Mouse (Mus musculus): Measurements from ENCODE around the gene Lyz2. TPM values are rescaled to one million over a fixed set of nuclear protein-coding genes. Genes with fewer than 3 reads are reported as not detected.

Gene Lyz2
- total and polyA plus RNA-seq, 2 experiments = 39.0 to 130 TPM

DNA sequence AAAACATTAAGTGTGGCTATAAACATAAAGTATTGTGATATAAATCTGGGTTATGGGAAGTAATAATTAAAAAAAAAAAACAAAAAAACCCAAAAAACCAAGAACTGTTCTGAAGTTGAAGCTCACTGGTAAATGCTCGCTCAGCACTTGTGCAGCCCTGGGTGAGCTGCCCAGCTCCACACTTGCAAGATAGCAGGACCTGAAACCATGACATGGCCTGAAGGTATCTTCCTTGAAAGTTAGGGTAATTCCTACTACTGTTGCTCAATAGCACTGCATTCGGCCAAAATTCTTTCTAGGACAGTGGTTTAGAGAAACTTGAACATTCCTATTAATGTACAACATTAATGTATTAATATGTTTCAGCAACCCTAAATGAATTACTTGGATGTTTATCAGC is 31.0 kb upstream of the Lyz2 start:
- H3K27me3 ChIP-seq (ENCODE audit: control insufficient read depth, insufficient read depth, low read length) = no peaks in the 10 kb centered on the region
- DNase-seq (ENCODE audit: extremely low read depth, low read depth, low spot score) = no peak
- H3K27ac ChIP-seq (replicated peaks; ENCODE audit: insufficient read depth, low read depth, low read length) = no peak overlapping the region
- TF ChIP-seq POLR2A (IDR thresholded peaks at IDR 0.05; ENCODE audit: extremely low read depth, insufficient read depth, low read length) = no peak
- TF ChIP-seq CTCF (IDR thresholded peaks at IDR 0.05; ENCODE audit: low read depth, low read length) = no peak
- H3K4me3 ChIP-seq (ENCODE audit: insufficient read depth, low read depth, low read length) = no peak overlapping the region
- H3K4me1 ChIP-seq (ENCODE audit: control insufficient read depth, insufficient read depth, low read length) = no peaks in the 10 kb centered on the region
- no peaks in the 10 kb centered on the region for H3K36me3 ChIP-seq (ENCODE audit: control insufficient read depth, insufficient read depth, low read length)
- H3K79me2 ChIP-seq (ENCODE audit: control insufficient read depth, insufficient read depth, low read length) = no peaks in the 10 kb centered on the region
- 76% methylated on average over 2 of the region's 2 CpGs for WGBS
- H3K9ac ChIP-seq (ENCODE audit: low read depth, low read length) = no peak overlapping the region

DNA sequence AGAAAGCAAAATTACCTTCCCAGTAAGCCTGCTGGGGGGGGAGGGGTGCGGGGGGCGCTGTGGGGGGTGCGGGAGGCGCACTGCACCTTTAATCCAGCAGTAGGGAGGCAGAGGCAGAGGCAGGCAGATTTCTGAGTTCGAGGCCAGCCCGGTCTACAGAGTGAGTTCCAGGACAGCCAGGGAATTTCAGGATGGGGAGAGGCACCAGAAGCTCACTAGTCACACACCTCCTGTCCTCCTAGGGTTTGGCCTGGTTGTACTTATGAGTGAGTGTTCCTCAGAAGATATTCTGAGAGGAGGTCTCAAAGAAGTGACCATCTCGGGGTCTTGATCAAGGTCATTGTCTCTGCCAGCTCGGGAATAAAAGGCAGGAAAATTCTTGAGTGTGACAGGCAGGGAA is 30.0 kb upstream of the Lyz2 start:
- H3K27ac ChIP-seq (replicated peaks; ENCODE audit: insufficient read depth, low read depth, low read length) = no peak overlapping the region
- H3K9ac ChIP-seq (ENCODE audit: low read depth, low read length) = no peak overlapping the region
- no peaks in the 10 kb centered on the region for H3K36me3 ChIP-seq (ENCODE audit: control insufficient read depth, insufficient read depth, low read length)
- no peak overlapping the region for H3K4me3 ChIP-seq (ENCODE audit: insufficient read depth, low read depth, low read length)
- 80% methylated on average over 8 of the region's 8 CpGs for WGBS
- H3K4me1 ChIP-seq (ENCODE audit: control insufficient read depth, insufficient read depth, low read length) = no peaks in the 10 kb centered on the region
- H3K27me3 ChIP-seq (ENCODE audit: control insufficient read depth, insufficient read depth, low read length) = no peaks in the 10 kb centered on the region
- no peak for TF ChIP-seq CTCF (IDR thresholded peaks at IDR 0.05; ENCODE audit: low read depth, low read length)
- no peak for TF ChIP-seq POLR2A (IDR thresholded peaks at IDR 0.05; ENCODE audit: extremely low read depth, insufficient read depth, low read length)
- H3K79me2 ChIP-seq (ENCODE audit: control insufficient read depth, insufficient read depth, low read length) = no peaks in the 10 kb centered on the region
- no peak for DNase-seq (ENCODE audit: extremely low read depth, low read depth, low spot score)

DNA sequence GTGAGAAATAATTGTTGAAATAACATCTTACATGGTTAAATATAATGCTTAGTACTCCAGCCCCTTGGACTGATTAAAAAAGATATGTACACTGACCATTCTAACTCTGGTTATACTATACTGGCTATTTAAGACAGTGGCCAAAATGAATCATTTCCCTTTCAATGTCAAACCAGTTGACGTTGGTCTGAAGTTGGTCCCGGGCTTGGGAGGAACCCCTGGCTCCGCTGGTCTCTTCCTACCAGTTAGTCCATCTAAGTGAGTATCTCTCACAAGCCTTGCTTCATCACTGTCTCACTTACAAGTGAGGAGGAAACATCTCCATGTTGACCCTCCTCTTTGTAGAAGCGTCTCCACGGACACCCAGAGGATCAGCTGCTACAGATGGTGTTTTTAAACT is 22.2 kb upstream of the Lyz2 start:
- Histone ChIP-seq H3K4me3 (ENCODE audit: insufficient read depth, low read depth, low read length) (no peak overlapping the region), H3K79me2 (ENCODE audit: control insufficient read depth, insufficient read depth, low read length) (no peaks in the 10 kb centered on the region), H3K4me1 (ENCODE audit: control insufficient read depth, insufficient read depth, low read length) (no peaks in the 10 kb centered on the region), H3K36me3 (ENCODE audit: control insufficient read depth, insufficient read depth, low read length) (no peaks in the 10 kb centered on the region), H3K27ac (replicated peaks; ENCODE audit: insufficient read depth, low read depth, low read length) (no peak overlapping the region), H3K9ac (ENCODE audit: low read depth, low read length) (no peak overlapping the region), H3K27me3 (ENCODE audit: control insufficient read depth, insufficient read depth, low read length) (no peaks in the 10 kb centered on the region)
- TF ChIP-seq CTCF (IDR thresholded peaks at IDR 0.05; ENCODE audit: low read depth, low read length) = no peak
- no peak for TF ChIP-seq POLR2A (IDR thresholded peaks at IDR 0.05; ENCODE audit: extremely low read depth, insufficient read depth, low read length)
- no peak for DNase-seq (ENCODE audit: extremely low read depth, low read depth, low spot score)
- WGBS = 89% methylated on average over 5 of the region's 5 CpGs

DNA sequence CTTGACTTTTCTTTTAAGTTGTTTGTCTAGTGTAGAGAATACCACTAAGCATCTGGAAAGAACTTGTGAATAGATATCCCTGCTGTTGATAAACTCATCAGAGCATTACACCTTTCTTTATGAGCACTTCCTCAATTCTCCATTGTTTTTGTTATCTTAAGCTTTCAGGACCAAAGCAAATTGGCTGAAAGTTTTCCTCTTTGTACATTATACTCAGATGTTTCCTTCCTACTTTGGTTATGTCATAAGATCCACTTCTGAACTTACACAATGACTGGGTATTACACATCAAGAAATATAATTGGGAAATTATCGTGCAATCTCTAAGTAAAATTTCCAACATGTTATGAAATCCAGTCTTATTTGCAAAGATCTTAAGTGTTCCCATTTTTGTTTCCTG is 19.6 kb upstream of the Lyz2 start:
- TF ChIP-seq CTCF (IDR thresholded peaks at IDR 0.05; ENCODE audit: low read depth, low read length) = no peak
- no peak for TF ChIP-seq POLR2A (IDR thresholded peaks at IDR 0.05; ENCODE audit: extremely low read depth, insufficient read depth, low read length)
- 75% methylated on average over 1 of the region's 1 CpGs for WGBS
- no peaks in the 10 kb centered on the region for H3K4me1 ChIP-seq (ENCODE audit: control insufficient read depth, insufficient read depth, low read length)
- no peaks in the 10 kb centered on the region for H3K36me3 ChIP-seq (ENCODE audit: control insufficient read depth, insufficient read depth, low read length)
- no peak overlapping the region for H3K9ac ChIP-seq (ENCODE audit: low read depth, low read length)
- H3K79me2 ChIP-seq (ENCODE audit: control insufficient read depth, insufficient read depth, low read length) = no peaks in the 10 kb centered on the region
- DNase-seq (ENCODE audit: extremely low read depth, low read depth, low spot score) = peak; percentile 50
- H3K4me3 ChIP-seq (ENCODE audit: insufficient read depth, low read depth, low read length) = no peak overlapping the region
- no peak overlapping the region for H3K27ac ChIP-seq (replicated peaks; ENCODE audit: insufficient read depth, low read depth, low read length)
- no peaks in the 10 kb centered on the region for H3K27me3 ChIP-seq (ENCODE audit: control insufficient read depth, insufficient read depth, low read length)

DNA sequence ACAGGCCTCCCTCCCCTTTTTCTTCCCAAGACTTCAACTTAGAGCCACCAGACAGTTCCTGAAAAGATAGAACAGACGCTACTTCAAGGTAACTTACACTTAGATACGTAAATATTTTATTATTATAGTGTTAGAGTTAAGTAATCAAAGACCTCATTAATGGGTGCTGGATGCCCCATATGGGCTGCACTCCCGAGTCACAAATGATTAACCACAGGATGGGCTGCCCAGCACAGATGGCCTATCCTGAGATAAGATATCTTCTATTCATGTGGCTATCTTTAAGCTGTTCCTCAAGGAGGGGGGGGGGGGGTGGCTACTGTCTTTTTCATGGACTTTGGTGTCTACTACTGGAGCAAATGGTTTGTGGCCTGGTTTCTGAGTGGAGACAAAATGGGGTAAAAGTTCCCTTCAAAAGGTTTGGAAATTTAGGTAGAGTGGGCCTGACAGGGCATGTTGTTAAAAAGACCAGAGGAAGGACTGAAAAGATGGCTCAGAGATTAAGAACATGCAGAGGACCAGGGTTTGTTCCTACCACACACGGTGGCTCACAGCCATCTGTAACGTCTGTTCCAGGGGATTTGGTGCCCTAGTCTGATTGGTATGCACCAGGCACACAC is 17.9 kb upstream of the Lyz2 start:
- 78% methylated on average over 5 of the region's 5 CpGs for WGBS
- Histone ChIP-seq H3K79me2 (ENCODE audit: control insufficient read depth, insufficient read depth, low read length) (no peaks in the 10 kb centered on the region), H3K4me1 (ENCODE audit: control insufficient read depth, insufficient read depth, low read length) (no peaks in the 10 kb centered on the region), H3K27me3 (ENCODE audit: control insufficient read depth, insufficient read depth, low read length) (no peaks in the 10 kb centered on the region), H3K4me3 (ENCODE audit: insufficient read depth, low read depth, low read length) (no peak overlapping the region), H3K9ac (ENCODE audit: low read depth, low read length) (no peak overlapping the region), H3K27ac (replicated peaks; ENCODE audit: insufficient read depth, low read depth, low read length) (no peak overlapping the region), H3K36me3 (ENCODE audit: control insufficient read depth, insufficient read depth, low read length) (no peaks in the 10 kb centered on the region)
- TF ChIP-seq CTCF (IDR thresholded peaks at IDR 0.05; ENCODE audit: low read depth, low read length) (no peak), POLR2A (IDR thresholded peaks at IDR 0.05; ENCODE audit: extremely low read depth, insufficient read depth, low read length) (no peak)
- no peak for DNase-seq (ENCODE audit: extremely low read depth, low read depth, low spot score)

DNA sequence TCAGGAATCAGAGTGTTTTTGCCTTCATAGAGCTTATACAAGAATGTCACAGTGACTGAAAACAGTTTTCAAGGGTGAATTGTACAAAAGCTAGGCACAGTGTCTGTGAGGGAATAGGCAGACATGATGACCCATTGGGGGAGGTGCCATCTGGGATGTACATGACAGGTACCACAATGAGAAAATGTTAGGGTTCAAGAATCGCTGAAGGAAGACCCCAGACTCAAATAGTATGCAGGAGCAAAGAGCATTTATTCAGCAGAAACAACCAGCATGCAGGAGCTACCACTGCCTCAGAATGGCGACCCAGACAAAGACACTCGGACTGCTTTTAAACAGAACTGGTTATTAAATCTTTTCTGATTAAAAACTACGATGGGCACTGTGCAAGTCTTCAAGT is 17.0 kb upstream of the Lyz2 start:
- Histone ChIP-seq H3K27me3 (ENCODE audit: control insufficient read depth, insufficient read depth, low read length) (no peaks in the 10 kb centered on the region), H3K79me2 (ENCODE audit: control insufficient read depth, insufficient read depth, low read length) (no peaks in the 10 kb centered on the region), H3K9ac (ENCODE audit: low read depth, low read length) (no peak overlapping the region), H3K4me3 (ENCODE audit: insufficient read depth, low read depth, low read length) (no peak overlapping the region), H3K27ac (replicated peaks; ENCODE audit: insufficient read depth, low read depth, low read length) (no peak overlapping the region), H3K36me3 (ENCODE audit: control insufficient read depth, insufficient read depth, low read length) (no peaks in the 10 kb centered on the region), H3K4me1 (ENCODE audit: control insufficient read depth, insufficient read depth, low read length) (no peaks in the 10 kb centered on the region)
- TF ChIP-seq POLR2A (IDR thresholded peaks at IDR 0.05; ENCODE audit: extremely low read depth, insufficient read depth, low read length) (no peak), CTCF (IDR thresholded peaks at IDR 0.05; ENCODE audit: low read depth, low read length) (no peak)
- 88% methylated on average over 4 of the region's 4 CpGs for WGBS
- DNase-seq (ENCODE audit: extremely low read depth, low read depth, low spot score) = no peak

Data from liver, adult 2 months (tissue).